In the genomic region with DNA sequence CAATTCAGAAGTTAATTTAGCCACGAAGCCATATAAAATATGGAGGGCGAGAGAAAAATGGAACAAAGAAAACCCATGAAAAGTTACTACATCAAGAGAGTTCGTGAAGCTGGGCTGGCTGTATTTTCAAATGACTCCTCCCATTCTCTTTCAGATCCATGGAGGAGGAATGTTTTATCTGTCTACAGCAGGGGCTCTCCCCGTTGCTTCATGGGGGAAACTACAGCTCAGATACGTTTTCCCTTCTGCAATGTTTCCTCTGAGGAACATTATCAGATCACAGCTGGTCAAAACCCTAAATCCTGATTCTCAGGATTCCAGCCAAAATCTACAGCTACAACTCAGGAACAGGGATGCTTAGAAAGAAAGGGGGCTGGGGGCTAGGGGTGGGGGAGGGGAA, we compare ENCODE assay signal across 19 mouse cellular contexts. TPM values are rescaled to one million over a fixed set of nuclear protein-coding genes. Genes with fewer than 3 reads are reported as not detected.
A peak's percentile ranks its signal among the peaks of the same experiment; 100 is the strongest.
DNase-seq lines count a peak whose midpoint lies in the region; ATAC-seq and TF ChIP-seq lines count a peak whose summit lies in the region.
"Had no signal": no experiment of that assay in that cellular context is flagged by ENCODE, and none has a peak within 500 bp of the region (broad histone marks: within the 10 kb centered on the region; RNA-seq: fewer than 3 reads in every experiment).

No protein-coding gene starts in this region.

- H3K9me3 ChIP-seq in heart, embryonic 14.5 days (ENCODE audit: control insufficient read depth, low read length) = no peaks in the 10 kb centered on the region
- H3K9me3 ChIP-seq in kidney, postnatal 0 days (replicated peaks; ENCODE audit: low read length) = no peaks in the 10 kb centered on the region
- no peaks in the 10 kb centered on the region for H3K9me3 ChIP-seq in embryonic facial prominence, embryonic 10.5 days
- H3K9me3 ChIP-seq in hindbrain, embryonic 14.5 days (ENCODE audit: control insufficient read depth, low read length) = no peaks in the 10 kb centered on the region
- H3K9me3 ChIP-seq: forebrain, embryonic 15.5 days; hindbrain, embryonic 12.5 days; liver, embryonic 13.5 days had no signal

- no peaks in the 10 kb centered on the region for H3K36me3 ChIP-seq in heart, embryonic 14.5 days (ENCODE audit: control insufficient read depth, insufficient read depth, low read length)
- no peaks in the 10 kb centered on the region for H3K36me3 ChIP-seq in kidney, postnatal 0 days (ENCODE audit: insufficient read depth, low read length)
- no peaks in the 10 kb centered on the region for H3K36me3 ChIP-seq in embryonic facial prominence, embryonic 10.5 days (replicated peaks)
- H3K36me3 ChIP-seq in hindbrain, embryonic 14.5 days (replicated peaks; ENCODE audit: control insufficient read depth, insufficient read depth) = no peaks in the 10 kb centered on the region
- H3K36me3 ChIP-seq: forebrain, embryonic 15.5 days; hindbrain, embryonic 12.5 days had no signal

- H3K4me2 ChIP-seq in heart, embryonic 14.5 days (ENCODE audit: low read length) = peak overlapping the region; percentile 45
- H3K4me2 ChIP-seq in kidney, postnatal 0 days (ENCODE audit: low read length) = no peak overlapping the region
- no peak overlapping the region for H3K4me2 ChIP-seq in hindbrain, embryonic 14.5 days (replicated peaks)
- H3K4me2 ChIP-seq: forebrain, embryonic 15.5 days; hindbrain, embryonic 12.5 days; liver, embryonic 13.5 days; midbrain, embryonic 11.5 days had no signal

- no peak overlapping the region for H3K4me3 ChIP-seq in heart, embryonic 14.5 days (ENCODE audit: control insufficient read depth in 1 of 2, insufficient read depth in 1 of 2, low read depth in 1 of 2, low read length in 2 of 2)
- H3K4me3 ChIP-seq in kidney, postnatal 0 days (replicated peaks; ENCODE audit: low read depth, low read length) = no peak overlapping the region
- H3K4me3 ChIP-seq in embryonic facial prominence, embryonic 10.5 days = no peak overlapping the region
- no peak overlapping the region for H3K4me3 ChIP-seq in hindbrain, embryonic 14.5 days (replicated peaks; ENCODE audit: low read length)
- H3K4me3 ChIP-seq: erythroblast, embryonic 14.5 days; forebrain, embryonic 15.5 days; hindbrain, embryonic 12.5 days; liver, embryonic 13.5 days had no signal

- ATAC-seq in heart, embryonic 14.5 days (ENCODE audit: insufficient number of reproducible peaks, insufficient read depth, low FRiP score, low read depth) = no peak
- no peak for ATAC-seq in kidney, postnatal 0 days (replicated peaks; ENCODE audit: low FRiP score, low read depth)
- peak; percentile 40; the same call in 1 of the 2 replicates for ATAC-seq in megakaryocyte progenitor cell, adult 5-6 weeks (replicated peaks; ENCODE audit: poor library complexity)
- ATAC-seq in hindbrain, embryonic 14.5 days (ENCODE audit: low FRiP score) = no peak
- ATAC-seq: forebrain, embryonic 15.5 days had no signal

- TF ChIP-seq CTCF in kidney, postnatal 0 days (IDR thresholded peaks at IDR 0.05; ENCODE audit: low read depth) = no peak

- H3K9ac ChIP-seq in heart, embryonic 14.5 days (ENCODE audit: low read length) = peak overlapping the region; percentile 54
- no peak overlapping the region for H3K9ac ChIP-seq in kidney, postnatal 0 days (ENCODE audit: low read depth, low read length)
- no peak overlapping the region for H3K9ac ChIP-seq in hindbrain, embryonic 14.5 days
- H3K9ac ChIP-seq: forebrain, embryonic 15.5 days; hindbrain, embryonic 12.5 days; liver, embryonic 13.5 days had no signal

- peak overlapping the region; percentile 53 to 56 for H3K27ac ChIP-seq in heart, embryonic 14.5 days (replicated peaks in 1 of 2; ENCODE audit: control insufficient read depth in 1 of 2, insufficient read depth in 1 of 2, low read depth in 2 of 2, low read length in 2 of 2)
- peak overlapping the region; percentile 77 for H3K27ac ChIP-seq in kidney, postnatal 0 days
- H3K27ac ChIP-seq in embryonic facial prominence, embryonic 10.5 days (replicated peaks) = 0 out of 2 replicates have a peak overlapping the region, but pooled peaks have one; percentile 20
- H3K27ac ChIP-seq in hindbrain, embryonic 14.5 days = no peak overlapping the region
- H3K27ac ChIP-seq: forebrain, embryonic 15.5 days; hindbrain, embryonic 12.5 days; liver, embryonic 13.5 days had no signal

- no peaks in the 10 kb centered on the region for H3K27me3 ChIP-seq in heart, embryonic 14.5 days (ENCODE audit: control insufficient read depth, insufficient read depth, low read length)
- H3K27me3 ChIP-seq in kidney, postnatal 0 days (ENCODE audit: insufficient read depth, low read length) = no peaks in the 10 kb centered on the region
- peaks cover 16% of the 10 kb centered on the region; the same call in 1 of the 2 replicates for H3K27me3 ChIP-seq in embryonic facial prominence, embryonic 10.5 days (replicated peaks; ENCODE audit: low read depth, poor library complexity, severe bottlenecking)
- H3K27me3 ChIP-seq in hindbrain, embryonic 14.5 days (ENCODE audit: control insufficient read depth, insufficient read depth, low read length) = no peaks in the 10 kb centered on the region
- H3K27me3 ChIP-seq: forebrain, embryonic 15.5 days; hindbrain, embryonic 12.5 days; liver, embryonic 13.5 days had no signal

- WGBS in heart, embryonic 14.5 days = 34% methylated on average over 5 of the region's 5 CpGs
- WGBS in kidney, postnatal 0 days = 47% methylated on average over 5 of the region's 5 CpGs
- 59% methylated on average over 5 of the region's 5 CpGs for WGBS in embryonic facial prominence, embryonic 10.5 days
- whole genome bisulfite sequencing in hindbrain, embryonic 14.5 days = 38% methylated on average over 5 of the region's 5 CpGs

- peaks cover 17 to 30% of the 10 kb centered on the region in 2 experiments for H3K4me1 ChIP-seq in heart, embryonic 14.5 days (ENCODE audit: control insufficient read depth in 2 of 2, insufficient read depth in 2 of 2, low read length in 2 of 2)
- H3K4me1 ChIP-seq in kidney, postnatal 0 days (replicated peaks; ENCODE audit: insufficient read depth, low read length) = peaks cover 9% of the 10 kb centered on the region; the same call in 1 of the 2 replicates
- H3K4me1 ChIP-seq in embryonic facial prominence, embryonic 10.5 days = peaks cover 43% of the 10 kb centered on the region
- peaks cover 8% of the 10 kb centered on the region for H3K4me1 ChIP-seq in hindbrain, embryonic 14.5 days (replicated peaks; ENCODE audit: control insufficient read depth, insufficient read depth, low read length)

- DNase-seq in heart, adult 18-20 months = no peak
- peak; percentile 84 for DNase-seq in kidney, postnatal 0 days (ENCODE audit: low spot score)
- no peak for DNase-seq in kidney, postnatal 14 days
- no peak for DNase-seq in embryonic facial prominence, embryonic 10.5 days (ENCODE audit: low spot score)
- no peak for DNase-seq in hindbrain, embryonic 14.5 days (ENCODE audit: low spot score)
- DNase-seq: adrenal gland, postnatal 10 days; B cell, adult 2 months; cerebellum, adult 11-12 months; cerebellum, postnatal 25 days; kidney, adult 18-20 months; liver, embryonic 13.5 days; lung, postnatal 36 days; thymus, adult 18-20 months had no signal

RNA-seq across cellular contexts. Expression of gene Wnt11, which starts 59.9 kb away (rescaled TPM):
- 13.5 and 14.7 TPM in 2 replicates for polyA plus RNA-seq in heart, embryonic 14.5 days (2014; fragmentation: Nextera tagmentation; extraction: Ambion mirVana)
- 1 to 10 TPM; 5.2 to 5.8 TPM for total RNA-seq in heart, adult 18-20 months (2021)
- polyA plus RNA-seq in kidney, postnatal 0 days (2015; fragmentation: Nextera tagmentation; extraction: Ambion mirVana) = 41.5 and 46.9 TPM in 2 replicates
- 2.0 TPM in 2 replicates for polyA plus RNA-seq in embryonic facial prominence, embryonic 10.5 days (2016; fragmentation: Nextera tagmentation; extraction: Ambion mirVana)
- total RNA-seq in megakaryocyte progenitor cell, adult 5-6 weeks (2015) = not detected in 2 replicates
- total RNA-seq in megakaryocyte progenitor cell, adult 5-6 weeks (2017) = not detected in 2 replicates
- polyA plus RNA-seq in hindbrain, embryonic 14.5 days (2014; fragmentation: Nextera tagmentation; extraction: Ambion mirVana) = 2.0 and 2.3 TPM in 2 replicates
- polyA plus RNA-seq: erythroblast, embryonic 14.5 days had no signal
